Mouse (Mus musculus): Measurements from ENCODE around the gene A530016L24Rik. TPM values are rescaled to one million over a fixed set of nuclear protein-coding genes. Genes with fewer than 3 reads are reported as not detected.

A530016L24Rik gene
- total and polyA plus RNA-seq, 3 experiments, result 0.27 TPM; not detected in 2

- TF ChIP-seq GATA2 (IDR thresholded peaks at IDR 0.05; ENCODE audit: borderline replicate concordance, low read depth, low read length), result no peak
- TF ChIP-seq TAL1 (conservative IDR thresholded peaks at IDR 0.05; ENCODE audit: low read depth, low read length), result no peak
- no peak for TF ChIP-seq POLR2AphosphoS5 (IDR thresholded peaks at IDR 0.05; ENCODE audit: insufficient replicate concordance, low read depth, low read length)
- TF ChIP-seq GATA1 (IDR thresholded peaks at IDR 0.05; ENCODE audit: borderline replicate concordance, low read length), result no peak
- no peak for TF ChIP-seq CTCF (IDR thresholded peaks at IDR 0.05; ENCODE audit: low read depth, low read length)
- Histone ChIP-seq H3K36me3 (replicated peaks) (no peaks in the 10 kb centered on the region), H3K9me3 (replicated peaks) (no peaks in the 10 kb centered on the region; the same call in 1 of the 2 replicates), H3K4me3 (ENCODE audit: low read depth, low read length) (no peak overlapping the region; the same call in 1 of the 2 replicates), H3K27me3 (ENCODE audit: insufficient read depth, low read length) (peaks cover 9% of the 10 kb centered on the region), H3K4me1 (ENCODE audit: insufficient read depth, low read depth, low read length) (no peaks in the 10 kb centered on the region; the same call in 1 of the 2 replicates)
- DNase-seq (ENCODE audit: low spot score) (no peak), ATAC-seq (ENCODE audit: extremely low read depth, insufficient number of reproducible peaks, low FRiP score, poor library complexity, severe bottlenecking) (no peak)
Measured at GRCm38 (mm10) chr12:112546110-112546509, 56.9 kb downstream of the A530016L24Rik start.

GRCm38 (mm10) chr12:112549287-112549686 lies 60.0 kb downstream of the A530016L24Rik start:
- no peak for TF ChIP-seq TAL1 (conservative IDR thresholded peaks at IDR 0.05; ENCODE audit: low read depth, low read length)
- no peak for TF ChIP-seq GATA2 (IDR thresholded peaks at IDR 0.05; ENCODE audit: borderline replicate concordance, low read depth, low read length)
- no peak for TF ChIP-seq POLR2AphosphoS5 (IDR thresholded peaks at IDR 0.05; ENCODE audit: insufficient replicate concordance, low read depth, low read length)
- no peak for TF ChIP-seq CTCF (IDR thresholded peaks at IDR 0.05; ENCODE audit: low read depth, low read length)
- Histone ChIP-seq H3K27me3 (ENCODE audit: insufficient read depth, low read length) (peaks cover 21% of the 10 kb centered on the region), H3K9me3 (replicated peaks) (no peaks in the 10 kb centered on the region; the same call in 1 of the 2 replicates), H3K36me3 (replicated peaks) (no peaks in the 10 kb centered on the region), H3K4me3 (ENCODE audit: low read depth, low read length) (no peak overlapping the region), H3K4me1 (ENCODE audit: insufficient read depth, low read depth, low read length) (no peaks in the 10 kb centered on the region)
- DNase-seq (ENCODE audit: low spot score), result no peak
- no peak for ATAC-seq (ENCODE audit: extremely low read depth, insufficient number of reproducible peaks, low FRiP score, poor library complexity, severe bottlenecking)

Other genes with a start within 250 kb of the A530016L24Rik start
- not detected in 2 replicates for gene Tmem179, start 27.3 kb downstream of the A530016L24Rik start, total RNA-seq (2014; fragmentation: Nextera tagmentation)
- 0.06 TPM in 1 of 2 replicates, not detected in the other for gene Tmem179, start 27.3 kb downstream of the A530016L24Rik start, total RNA-seq (2017)
- gene Tmem179, start 27.3 kb downstream of the A530016L24Rik start, polyA plus RNA-seq (2012), result 0.02 TPM in 1 of 2 replicates, not detected in the other
- gene Inf2, start 99.3 kb downstream of the A530016L24Rik start, total RNA-seq (2014; fragmentation: Nextera tagmentation), result 4.2 and 5.4 TPM in 2 replicates
- gene Inf2, start 99.3 kb downstream of the A530016L24Rik start, total RNA-seq (2017), result 2.3 and 2.5 TPM in 2 replicates
- 26.0 and 29.5 TPM in 2 replicates for gene Inf2, start 99.3 kb downstream of the A530016L24Rik start, polyA plus RNA-seq (2012)
- not detected in 2 replicates for gene Adssl1, start 130.6 kb downstream of the A530016L24Rik start, total RNA-seq (2014; fragmentation: Nextera tagmentation)
- 0.06 TPM in 1 of 2 replicates, not detected in the other for gene Adssl1, start 130.6 kb downstream of the A530016L24Rik start, total RNA-seq (2017)
- 0.05 TPM in 1 of 2 replicates, not detected in the other for gene Adssl1, start 130.6 kb downstream of the A530016L24Rik start, polyA plus RNA-seq (2012)
- gene Siva1, start 155.2 kb downstream of the A530016L24Rik start, total RNA-seq (2014; fragmentation: Nextera tagmentation), result 60.7 and 75.5 TPM in 2 replicates
- 205 and 214 TPM in 2 replicates for gene Siva1, start 155.2 kb downstream of the A530016L24Rik start, total RNA-seq (2017)
- gene Siva1, start 155.2 kb downstream of the A530016L24Rik start, polyA plus RNA-seq (2012), result 94.5 and 98.9 TPM in 2 replicates
- gene Akt1, start 185.4 kb downstream of the A530016L24Rik start, total RNA-seq (2014; fragmentation: Nextera tagmentation), result 150 and 168 TPM in 2 replicates
- 121 and 131 TPM in 2 replicates for gene Akt1, start 185.4 kb downstream of the A530016L24Rik start, total RNA-seq (2017)
- gene Akt1, start 185.4 kb downstream of the A530016L24Rik start, polyA plus RNA-seq (2012), result 461 and 512 TPM in 2 replicates
- gene Zbtb42, start 189.4 kb downstream of the A530016L24Rik start, total RNA-seq (2014; fragmentation: Nextera tagmentation), result 0.98 TPM in 1 of 2 replicates, not detected in the other
- gene Zbtb42, start 189.4 kb downstream of the A530016L24Rik start, total RNA-seq (2017), result 0.17 and 0.33 TPM in 2 replicates
- 0.53 and 0.80 TPM in 2 replicates for gene Zbtb42, start 189.4 kb downstream of the A530016L24Rik start, polyA plus RNA-seq (2012)
- not detected in 2 replicates for gene Cep170b, start 231.0 kb downstream of the A530016L24Rik start, total RNA-seq (2014; fragmentation: Nextera tagmentation)
- 0.29 and 0.87 TPM in 2 replicates for gene Cep170b, start 231.0 kb downstream of the A530016L24Rik start, total RNA-seq (2017)
- not detected in 2 replicates for gene Cep170b, start 231.0 kb downstream of the A530016L24Rik start, polyA plus RNA-seq (2012)

Data from G1E (cell line).